Mouse (Mus musculus): Measurements from ENCODE around the gene Smpd3.
"Not testable (repeated sequence)": the region's sequence is repeated elsewhere in the genome, so short reads cannot be mapped to it uniquely, and the experiment has no call there.

Gene Smpd3

DNA sequence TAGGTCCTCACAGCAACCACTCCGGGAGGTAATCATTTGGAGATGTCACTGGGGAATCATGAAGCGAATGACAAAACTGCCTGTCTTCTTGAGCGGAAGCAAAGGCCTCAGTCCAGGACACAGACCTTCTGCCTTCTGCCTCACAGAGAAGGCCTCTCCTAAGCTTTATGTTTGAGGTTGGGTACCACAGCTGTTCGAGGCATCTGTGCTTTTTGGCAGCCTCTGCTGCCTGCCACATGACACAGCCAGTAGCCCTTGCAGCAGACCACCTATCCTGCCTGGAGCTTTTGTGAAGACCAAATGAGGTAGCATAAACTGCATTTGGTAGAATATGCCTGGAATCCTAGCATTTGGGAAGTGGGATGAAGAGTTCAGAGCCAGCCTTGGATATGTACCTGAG is 11.2 kb downstream of the Smpd3 start:
- no peak for DNase-seq (ENCODE audit: low read depth, low spot score)

DNA sequence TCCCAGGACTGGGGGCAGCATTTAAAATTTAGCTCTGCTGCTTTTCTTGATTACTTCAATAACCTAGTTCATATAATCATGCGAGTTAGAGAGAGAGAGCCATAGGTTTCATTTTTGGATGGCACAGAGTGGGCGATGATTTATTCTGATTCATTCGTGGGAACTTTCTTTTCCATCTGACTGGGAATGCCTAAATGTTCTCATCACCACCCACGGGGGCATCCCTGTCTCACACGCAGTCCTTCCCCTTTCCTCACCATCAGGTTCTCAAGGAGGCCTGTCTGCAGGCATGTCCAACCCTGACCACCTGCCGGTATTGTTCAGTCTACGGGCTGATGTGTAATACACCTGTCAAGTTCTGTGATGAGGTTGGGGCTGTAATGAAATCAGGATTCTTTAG is 16.4 kb downstream of the Smpd3 start:
- no peak for DNase-seq (ENCODE audit: low read depth, low spot score)

GRCm38 (mm10) chr8:106320002-106320401 is 17.8 kb downstream of the Smpd3 start:
- no peak for DNase-seq (ENCODE audit: low read depth, low spot score)

DNA sequence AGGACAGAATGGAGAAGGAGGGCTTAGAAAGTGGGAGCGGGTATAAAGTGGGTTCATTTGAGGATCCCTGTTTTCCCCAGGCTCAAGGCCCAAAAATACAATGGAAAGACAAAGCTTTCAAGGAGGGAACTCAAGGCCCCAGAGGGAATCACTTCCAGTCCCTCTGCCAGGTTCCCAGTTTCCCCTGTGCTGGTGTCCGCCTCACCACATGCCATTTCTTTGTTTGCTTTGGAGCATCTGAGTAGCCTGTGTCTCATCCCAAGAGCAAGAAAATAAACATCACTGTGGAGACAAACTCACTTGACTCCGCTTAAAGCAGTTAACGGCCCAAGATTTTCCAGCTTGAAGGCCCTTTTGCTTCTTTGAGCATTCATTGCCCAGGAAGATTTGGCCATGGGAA is 20.7 kb downstream of the Smpd3 start:
- DNase-seq (ENCODE audit: low read depth, low spot score), result no peak

GRCm38 (mm10) chr8:106316506-106316905 is 21.3 kb downstream of the Smpd3 start:
- no peak for DNase-seq (ENCODE audit: low read depth, low spot score)

GRCm38 (mm10) chr8:106315402-106316187 is 22.2 kb downstream of the Smpd3 start:
- no peak for DNase-seq (ENCODE audit: low read depth, low spot score)

DNA sequence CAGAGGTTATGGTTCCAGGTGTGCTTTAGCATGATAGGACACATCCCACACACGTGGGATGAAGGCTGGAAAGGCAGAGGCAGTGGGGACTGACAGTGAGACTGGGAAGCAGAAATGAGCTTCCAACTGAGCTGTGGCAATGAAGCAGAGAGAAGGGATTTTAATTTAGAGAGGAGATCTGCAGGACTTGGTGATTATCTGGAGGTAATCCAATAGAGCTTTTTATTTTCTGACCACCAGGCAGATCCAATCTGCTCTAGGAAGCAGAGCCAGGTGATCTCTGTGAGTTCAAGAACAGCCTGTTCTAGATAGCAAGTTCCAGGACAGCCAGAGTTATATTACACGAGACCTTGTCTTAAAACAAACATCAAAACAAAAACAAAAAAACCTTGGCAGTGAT is 24.0 kb downstream of the Smpd3 start:
- no peak for DNase-seq (ENCODE audit: low read depth, low spot score)

GRCm38 (mm10) chr8:106313120-106313737 is 24.6 kb downstream of the Smpd3 start:
- DNase-seq (ENCODE audit: low read depth, low spot score), result no peak

DNA sequence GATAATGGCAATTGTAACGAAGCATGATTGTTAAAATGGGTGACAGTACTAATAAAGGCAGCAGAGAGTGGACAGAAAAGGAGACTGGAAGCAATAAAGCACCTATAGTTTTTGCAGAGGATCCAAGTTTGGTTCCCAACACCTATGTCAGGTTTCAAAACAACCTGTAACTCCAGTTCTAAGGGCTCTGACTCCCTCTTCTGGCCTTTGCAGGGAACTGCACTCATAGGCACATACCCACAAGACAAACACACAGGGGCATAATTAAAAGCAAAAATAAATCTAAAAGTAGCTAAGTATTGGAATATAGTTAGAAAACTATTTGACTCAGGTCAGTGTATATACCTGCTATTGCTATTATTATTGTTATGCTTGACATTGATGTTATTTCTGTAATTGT is 25.8 kb downstream of the Smpd3 start:
- no peak for DNase-seq (ENCODE audit: low read depth, low spot score)

GRCm38 (mm10) chr8:106310026-106310652 is 27.6 kb downstream of the Smpd3 start:
- DNase-seq (ENCODE audit: low read depth, low spot score), result no peak

DNA sequence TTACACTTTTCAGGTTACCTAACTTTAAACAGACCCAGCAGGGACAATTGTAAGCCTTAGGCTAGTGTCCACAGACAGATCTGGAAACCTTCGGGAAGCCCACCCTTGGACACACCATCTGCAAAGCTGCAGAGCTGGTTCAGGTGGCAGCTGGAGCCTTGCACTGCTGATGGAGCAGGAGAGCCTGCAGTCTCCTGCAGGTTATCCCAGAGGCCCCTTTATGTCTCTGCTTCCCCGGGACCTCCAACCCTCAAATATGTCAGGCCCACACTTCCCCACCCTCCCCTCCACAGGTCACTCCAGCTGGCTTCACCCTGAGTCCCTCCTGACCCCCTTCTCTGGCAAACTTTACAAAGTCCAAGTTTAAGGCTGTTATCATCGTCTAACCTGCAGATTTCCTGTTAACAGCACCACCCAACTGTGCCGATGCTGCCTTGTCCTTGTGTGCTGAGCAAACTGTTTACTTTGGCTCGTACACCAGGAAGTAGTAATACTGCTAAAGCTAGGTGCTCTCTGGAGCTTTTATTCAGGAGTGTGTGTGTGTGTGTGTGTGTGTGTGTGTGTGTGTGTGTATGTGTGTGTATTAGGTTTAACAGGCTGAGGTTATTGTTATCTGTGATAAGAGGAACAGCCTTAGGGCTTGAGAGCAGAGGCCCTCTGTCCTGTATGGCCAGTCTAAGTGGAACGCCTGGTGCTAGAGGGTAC is 29.6 kb downstream of the Smpd3 start:
- DNase-seq (ENCODE audit: low read depth, low spot score), result not testable (repeated sequence)

DNA sequence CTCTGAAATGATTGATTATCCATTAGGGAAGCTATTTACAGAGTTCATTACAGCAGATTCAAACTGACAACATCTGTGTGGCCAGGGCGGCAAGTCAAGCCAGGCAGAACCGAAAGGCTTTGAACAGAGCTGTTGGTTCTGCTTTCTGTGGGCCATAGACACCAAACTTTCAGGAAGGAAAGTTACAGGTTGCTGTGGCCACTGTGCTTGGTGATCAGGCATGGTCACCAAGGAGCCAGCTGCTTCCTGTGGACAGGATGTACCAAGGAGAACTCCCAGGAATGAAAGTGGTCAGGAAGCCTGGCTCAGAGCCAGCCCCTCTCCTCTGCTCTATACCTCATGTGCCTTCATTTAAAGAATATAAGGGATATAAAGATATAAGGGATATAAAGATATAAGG is 30.2 kb downstream of the Smpd3 start:
- DNase-seq (ENCODE audit: low read depth, low spot score), result no peak

DNA sequence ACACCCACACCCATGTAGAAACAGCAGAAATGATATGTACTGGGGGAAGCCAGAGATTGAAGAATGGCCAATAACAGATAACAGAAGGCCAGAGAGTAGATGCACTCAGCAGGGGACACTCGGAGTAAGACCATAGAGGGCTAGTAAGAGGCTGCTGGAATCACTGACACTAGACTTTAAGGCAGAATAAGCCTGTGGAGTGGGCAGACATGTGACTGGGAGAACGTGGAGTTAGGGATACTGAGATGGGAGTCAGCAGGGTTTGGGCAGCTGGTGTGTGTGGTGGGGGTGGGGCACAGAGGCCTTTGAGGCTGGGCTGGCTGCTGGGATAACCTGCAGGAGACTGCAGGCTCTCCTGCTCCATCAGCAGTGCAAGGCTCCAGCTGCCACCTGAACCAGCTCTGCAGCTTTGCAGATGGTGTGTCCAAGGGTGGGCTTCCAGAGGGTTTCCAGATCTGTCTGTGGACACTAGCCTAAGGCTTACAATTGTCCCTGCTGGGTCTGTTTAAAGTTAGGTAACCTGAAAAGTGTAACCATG is 31.0 kb downstream of the Smpd3 start:
- not testable (repeated sequence) for DNase-seq (ENCODE audit: low read depth, low spot score)

DNA sequence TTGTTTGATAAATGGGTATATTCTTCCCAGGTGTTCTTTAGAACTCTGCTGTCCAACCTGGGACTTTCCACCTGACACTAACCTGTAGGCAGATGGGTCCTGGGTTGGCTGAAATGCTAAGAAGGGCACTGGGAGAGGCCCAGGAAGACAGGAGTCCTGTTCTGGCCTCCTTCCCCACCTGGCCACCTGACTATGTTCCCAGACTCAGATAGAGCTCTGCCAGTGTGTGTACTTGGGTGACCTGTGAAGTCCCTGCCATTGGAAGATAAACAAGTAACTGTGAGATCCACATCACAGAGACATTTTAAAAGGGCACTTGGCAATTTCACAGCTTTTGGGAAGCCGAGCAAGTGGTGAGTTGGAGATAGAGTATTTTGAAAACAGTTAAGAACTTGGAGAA is 31.7 kb downstream of the Smpd3 start:
- no peak for DNase-seq (ENCODE audit: low read depth, low spot score)

DNA sequence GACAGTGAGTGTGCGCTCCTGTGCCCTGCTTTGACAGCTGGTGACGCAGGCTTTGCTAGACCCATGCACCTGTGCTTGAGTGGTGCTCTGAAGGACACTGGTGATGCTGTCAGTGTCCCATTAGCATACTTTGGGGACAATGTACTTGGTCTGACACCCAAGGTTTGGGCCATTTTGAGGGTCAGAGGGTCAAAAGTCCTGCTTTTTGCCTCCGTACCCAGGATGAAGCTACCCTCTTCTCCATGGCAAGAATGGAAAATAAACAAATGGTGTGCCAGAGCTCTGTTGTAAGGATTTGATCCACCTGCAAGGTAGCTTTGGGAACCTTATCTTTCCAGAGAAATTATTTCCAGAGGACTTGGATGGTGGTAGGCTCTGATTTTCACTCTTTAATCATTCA is 32.5 kb downstream of the Smpd3 start:
- no peak for DNase-seq (ENCODE audit: low read depth, low spot score)

DNA sequence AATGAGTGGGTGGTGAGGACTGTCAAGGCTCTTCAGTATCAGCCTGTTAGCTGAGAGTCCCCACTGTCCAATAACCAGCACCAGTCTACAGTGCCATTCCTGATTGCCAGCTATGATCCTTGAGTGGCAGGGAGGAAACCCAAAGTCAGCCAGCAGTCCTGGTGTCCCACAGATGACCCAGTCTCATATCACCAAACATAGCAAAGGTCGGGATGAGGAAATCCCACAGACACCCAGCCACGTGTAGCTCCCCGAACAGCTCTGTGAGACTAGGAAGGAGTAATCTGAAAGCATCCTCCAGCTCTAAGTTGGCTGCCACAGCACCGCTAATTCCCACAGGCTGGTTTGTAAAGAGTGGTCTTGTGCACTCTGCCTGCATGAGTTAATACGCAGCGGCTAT is 33.5 kb downstream of the Smpd3 start:
- DNase-seq (ENCODE audit: low read depth, low spot score), result no peak

- DNase-seq (ENCODE audit: low read depth, low spot score), result no peak
Observed at GRCm38 (mm10) chr8:106300739-106301715, 36.8 kb downstream of the Smpd3 start.

DNA sequence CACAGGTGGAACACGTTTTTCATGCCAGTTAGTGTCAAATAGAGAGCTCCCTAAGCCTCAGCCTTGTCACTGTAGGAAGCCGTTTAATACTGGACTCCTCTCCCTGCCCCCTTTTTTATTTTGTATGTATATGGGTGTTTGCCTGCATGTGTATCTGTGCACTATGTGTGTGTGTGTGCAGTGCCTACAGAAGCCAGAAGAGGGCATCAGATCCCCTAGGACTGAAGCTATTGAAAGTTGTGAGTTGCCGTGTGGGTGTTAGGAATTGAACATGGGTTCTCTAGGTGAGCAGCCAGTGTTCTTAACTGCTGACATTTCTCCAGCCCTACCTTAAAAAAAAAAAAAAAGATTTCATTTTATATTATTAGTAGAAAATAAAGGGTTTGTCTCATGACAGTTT is 38.1 kb downstream of the Smpd3 start:
- DNase-seq (ENCODE audit: low read depth, low spot score), result no peak

GRCm38 (mm10) chr8:106298846-106299245 is 38.9 kb downstream of the Smpd3 start:
- no peak for DNase-seq (ENCODE audit: low read depth, low spot score)

GRCm38 (mm10) chr8:106298261-106298660 is 39.5 kb downstream of the Smpd3 start:
- DNase-seq (ENCODE audit: low read depth, low spot score), result no peak

Data from embryo, embryonic 11.5 days (tissue).